Mouse (Mus musculus) limb, embryonic 11.5 days (tissue): ENCODE measurements around the gene Tcta. TPM values are rescaled to one million over a fixed set of nuclear protein-coding genes. Genes with fewer than 3 reads are reported as not detected.
"Not testable (repeated sequence)": the region's sequence is repeated elsewhere in the genome, so short reads cannot be mapped to it uniquely, and the experiment has no call there.

Experiments
- ATAC-seq: fragments of 200-750 bp; cut with Nextera tagmentation; 2 replicates; pipeline ENCODE4 v1.8.0; 2017; ENCODE audit warnings: low read depth; ENCODE audit not compliant: insufficient number of reproducible peaks, low FRiP score, low TSS enrichment
- DNase-seq: peaks from one replicate; pipeline ENCODE4 v3.0.0-alpha.2; 2015; ENCODE audit warnings: low spot score
- H3K27ac ChIP-seq: fragments of 300-500 bp; sonication (generic); replicated peaks from 2 replicates; pipeline ENCODE4 v1.5.1; 2014; ENCODE audit warnings: low read depth, mild to moderate bottlenecking, low read length
- H3K27me3 ChIP-seq: fragments of 300-500 bp; sonication (generic); 2 replicates; pipeline ENCODE4 v1.6.1; 2014; ENCODE audit warnings: mild to moderate bottlenecking, low read length, mixed read lengths; ENCODE audit not compliant: control insufficient read depth, insufficient read depth
- H3K36me3 ChIP-seq: fragments of 300-500 bp; sonication (generic); 2 replicates; pipeline ENCODE4 v1.6.1; 2014; ENCODE audit warnings: mild to moderate bottlenecking, low read length, moderate library complexity, mixed read lengths; ENCODE audit not compliant: control insufficient read depth, insufficient read depth
- H3K4me1 ChIP-seq: fragments of 300-500 bp; sonication (generic); 2 replicates; pipeline ENCODE4 v1.6.1; 2014; ENCODE audit warnings: low read length, mixed read lengths; ENCODE audit not compliant: control insufficient read depth, insufficient read depth
- H3K4me2 ChIP-seq: fragments of 300-500 bp; sonication (generic); 2 replicates; pipeline ENCODE4 v1.6.1; 2014; ENCODE audit warnings: low read depth, mild to moderate bottlenecking, moderate library complexity; ENCODE audit not compliant: severe bottlenecking
- H3K4me3 ChIP-seq: fragments of 300-500 bp; sonication (generic); 2 replicates; pipeline ENCODE4 v1.5.1; 2014; ENCODE audit warnings: low read depth, low read length
- H3K9ac ChIP-seq: fragments of 300-500 bp; sonication (generic); 2 replicates; pipeline ENCODE4 v1.6.1; 2014; ENCODE audit warnings: mild to moderate bottlenecking, low read length
- H3K9me3 ChIP-seq: fragments of 300-500 bp; sonication (generic); 2 replicates; pipeline ENCODE4 v1.6.1; 2016; ENCODE audit warnings: low read length; ENCODE audit not compliant: control insufficient read depth
- WGBS: fragments of 180-500 bp; shearing (Covaris S2); extraction: QIAGEN DNeasy Blood & Tissue Kit; methylation state at CpG from one replicate; pipeline ENCODE4 v1.1.7; 2014; 5-methylcytosine and 5-hydroxymethylcytosine counted together
- polyA plus RNA-seq: library from polyadenylated mRNA; unstranded; fragments of >200 nt; fragmentation: Nextera tagmentation; extraction: Ambion mirVana; gene quantifications from 2 replicates; pipeline ENCODE4 v1.2.1, GENCODE M21; 2014

The Tcta gene
- polyA plus RNA-seq, 1 experiment from 2014 or later, result 15.8 TPM

- ATAC-seq (no peak), DNase-seq (no peak)
- Histone ChIP-seq H3K36me3 (peaks cover 14% of the 10 kb centered on the region; the same call in 1 of the 2 replicates), H3K4me2 (no peak overlapping the region), H3K27me3 (no peaks in the 10 kb centered on the region), H3K9ac (no peak overlapping the region), H3K9me3 (no peaks in the 10 kb centered on the region), H3K27ac (no peak overlapping the region), H3K4me3 (no peak overlapping the region), H3K4me1 (no peaks in the 10 kb centered on the region)
- WGBS, result 97% methylated on average over 2 of the region's 2 CpGs
Measured at GRCm38 (mm10) chr9:108325811-108326210, 19.9 kb upstream of the Tcta start.

GRCm38 (mm10) chr9:108324784-108325183 is 18.8 kb upstream of the Tcta start:
- ATAC-seq, result no peak
- peaks cover 12% of the 10 kb centered on the region; the same call in 1 of the 2 replicates for H3K36me3 ChIP-seq

DNA sequence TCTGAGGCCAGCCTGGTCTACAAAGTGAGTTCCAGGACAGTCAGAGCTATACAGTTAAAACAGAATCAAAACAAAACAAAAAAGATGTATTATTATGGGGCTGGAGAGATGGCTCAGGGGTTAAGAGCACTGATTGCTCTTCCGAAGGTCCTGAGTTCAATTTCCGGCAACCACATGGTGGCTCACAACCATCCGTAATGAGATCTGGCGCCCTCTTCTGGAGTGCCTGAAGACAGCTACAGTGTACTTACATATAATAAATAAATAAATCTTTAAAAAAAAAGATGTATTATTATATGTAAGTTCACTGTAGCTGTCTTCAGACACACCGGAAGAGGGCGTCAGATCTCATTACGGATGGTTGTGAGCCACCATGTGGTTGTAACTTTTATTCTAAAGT is 16.1 kb upstream of the Tcta start:
- not testable (repeated sequence) for H3K27ac ChIP-seq, H3K9me3 ChIP-seq, DNase-seq, ATAC-seq, H3K27me3 ChIP-seq, H3K9ac ChIP-seq, H3K4me3 ChIP-seq, H3K4me2 ChIP-seq, H3K36me3 ChIP-seq, H3K4me1 ChIP-seq
- 86% methylated on average over 7 of the region's 7 CpGs for WGBS

More at GRCm38 (mm10) chr9:108324784-108325183, 18.8 kb upstream of the Tcta start:
- Histone ChIP-seq H3K9ac (no peak overlapping the region), H3K4me2 (no peak overlapping the region), H3K27me3 (no peaks in the 10 kb centered on the region), H3K27ac (no peak overlapping the region), H3K4me1 (no peaks in the 10 kb centered on the region), H3K4me3 (no peak overlapping the region), H3K9me3 (no peaks in the 10 kb centered on the region)
- DNase-seq, result no peak
- 89% methylated on average over 1 of the region's 1 CpGs for WGBS

- no peak overlapping the region for H3K27ac ChIP-seq
- no peaks in the 10 kb centered on the region for H3K4me1 ChIP-seq
- H3K27me3 ChIP-seq, result no peaks in the 10 kb centered on the region
- H3K4me2 ChIP-seq, result no peak overlapping the region
- no peak overlapping the region for H3K9ac ChIP-seq
- H3K36me3 ChIP-seq, result peaks cover 6% of the 10 kb centered on the region; the same call in 1 of the 2 replicates
- DNase-seq, result no peak
- no peak for ATAC-seq
- no peak overlapping the region for H3K4me3 ChIP-seq
- no peaks in the 10 kb centered on the region for H3K9me3 ChIP-seq
- 93% methylated on average over 2 of the region's 2 CpGs for WGBS
Measured at GRCm38 (mm10) chr9:108318462-108318861, 12.5 kb upstream of the Tcta start.

GRCm38 (mm10) chr9:108317572-108317971 is 11.6 kb upstream of the Tcta start:
- DNase-seq (no peak), ATAC-seq (no peak)
- no peak overlapping the region for H3K27ac ChIP-seq
- H3K9me3 ChIP-seq, result no peaks in the 10 kb centered on the region
- no peak overlapping the region for H3K9ac ChIP-seq
- no peak overlapping the region for H3K4me3 ChIP-seq
- H3K27me3 ChIP-seq, result no peaks in the 10 kb centered on the region
- H3K4me1 ChIP-seq, result no peaks in the 10 kb centered on the region
- H3K36me3 ChIP-seq, result peaks cover 6% of the 10 kb centered on the region; the same call in 1 of the 2 replicates
- 97% methylated on average over 3 of the region's 3 CpGs for WGBS
- no peak overlapping the region for H3K4me2 ChIP-seq

DNA sequence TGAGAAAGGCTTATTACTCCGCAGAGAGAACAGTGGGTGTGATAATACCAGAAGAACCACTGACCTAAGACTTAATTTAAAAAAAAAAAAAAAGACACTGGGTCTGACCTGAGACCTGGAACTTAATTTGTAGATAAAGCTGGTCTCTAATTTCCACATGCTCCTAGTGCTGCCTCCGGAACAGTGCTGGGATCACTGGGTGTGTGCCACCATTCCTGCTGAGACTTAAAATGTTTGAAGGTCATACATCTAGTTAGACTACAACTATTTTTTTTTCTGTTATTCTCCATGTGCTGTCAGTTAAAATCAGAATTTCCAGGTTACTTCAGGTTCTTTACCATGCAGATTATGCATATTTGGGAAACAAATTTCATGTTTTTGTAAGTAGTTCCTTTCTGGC is 2.2 kb upstream of the Tcta start:
- no peak for ATAC-seq
- no peaks in the 10 kb centered on the region; the same call in 1 of the 2 replicates for H3K4me1 ChIP-seq
- no peak overlapping the region for H3K4me3 ChIP-seq
- 81% methylated on average over 2 of the region's 2 CpGs for WGBS
- no peaks in the 10 kb centered on the region for H3K27me3 ChIP-seq
- no peaks in the 10 kb centered on the region for H3K9me3 ChIP-seq
- no peak overlapping the region for H3K27ac ChIP-seq
- DNase-seq, result no peak
- no peak overlapping the region for H3K9ac ChIP-seq
- H3K36me3 ChIP-seq, result no peaks in the 10 kb centered on the region; the same call in 1 of the 2 replicates
- peak overlapping the region; percentile 83 for H3K4me2 ChIP-seq

GRCm38 (mm10) chr9:108307021-108307807 is 1.3 kb upstream of the Tcta start:
- peak overlapping the region; percentile 89 for H3K9ac ChIP-seq
- peak overlapping the region; percentile 83 for H3K4me3 ChIP-seq
- WGBS, result 25% methylated on average over 12 of the region's 12 CpGs
- H3K27me3 ChIP-seq, result no peaks in the 10 kb centered on the region
- ATAC-seq (no peak), DNase-seq (no peak)
- no peaks in the 10 kb centered on the region for H3K9me3 ChIP-seq
- H3K4me1 ChIP-seq, result no peaks in the 10 kb centered on the region; the same call in 1 of the 2 replicates
- H3K36me3 ChIP-seq, result no peaks in the 10 kb centered on the region; the same call in 1 of the 2 replicates
- peak overlapping the region; percentile 83 for H3K4me2 ChIP-seq
- H3K27ac ChIP-seq, result no peak overlapping the region; the same call in 1 of the 2 replicates

DNA sequence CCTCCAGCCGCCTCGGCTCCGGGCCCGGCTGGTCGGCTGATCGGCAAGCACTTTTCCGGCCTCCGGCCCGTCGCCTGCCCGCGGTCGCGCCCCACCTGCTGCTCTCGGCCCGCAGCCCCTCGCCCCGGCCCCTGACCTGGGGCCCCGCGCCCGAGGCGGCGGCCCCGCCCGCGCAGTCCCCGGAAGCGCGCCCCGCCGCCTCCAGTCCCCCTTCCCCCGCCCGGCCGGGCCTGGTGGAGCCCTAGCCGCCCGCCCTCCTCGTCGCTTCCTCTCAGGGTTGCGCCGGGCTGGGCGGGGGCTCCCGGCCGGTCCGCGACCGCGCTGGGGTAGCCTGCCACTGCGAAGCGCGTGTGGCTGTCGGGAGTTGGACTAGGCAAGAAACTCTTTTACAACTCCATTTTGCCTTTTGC is 616 bp upstream of the Tcta start:
- Histone ChIP-seq H3K9ac (peak overlapping the region; percentile 89), H3K27me3 (no peaks in the 10 kb centered on the region), H3K9me3 (no peaks in the 10 kb centered on the region), H3K4me3 (peak overlapping the region; percentile 83), H3K27ac (peak overlapping the region; percentile 98), H3K36me3 (no peaks in the 10 kb centered on the region; the same call in 1 of the 2 replicates), H3K4me2 (peak overlapping the region; percentile 83; the same call in 1 of the 2 replicates), H3K4me1 (no peaks in the 10 kb centered on the region; the same call in 1 of the 2 replicates)
- ATAC-seq (peak; percentile 61), DNase-seq (peak; percentile 80)
- under 1% methylated on average over 42 of the region's 51 CpGs for WGBS
